Mouse (Mus musculus): Measurements from ENCODE around the gene Cept1. TPM values are rescaled to one million over a fixed set of nuclear protein-coding genes. Genes with fewer than 3 reads are reported as not detected.

The Cept1 gene
- polyA plus RNA-seq, 1 experiment = 42.2 TPM

DNA sequence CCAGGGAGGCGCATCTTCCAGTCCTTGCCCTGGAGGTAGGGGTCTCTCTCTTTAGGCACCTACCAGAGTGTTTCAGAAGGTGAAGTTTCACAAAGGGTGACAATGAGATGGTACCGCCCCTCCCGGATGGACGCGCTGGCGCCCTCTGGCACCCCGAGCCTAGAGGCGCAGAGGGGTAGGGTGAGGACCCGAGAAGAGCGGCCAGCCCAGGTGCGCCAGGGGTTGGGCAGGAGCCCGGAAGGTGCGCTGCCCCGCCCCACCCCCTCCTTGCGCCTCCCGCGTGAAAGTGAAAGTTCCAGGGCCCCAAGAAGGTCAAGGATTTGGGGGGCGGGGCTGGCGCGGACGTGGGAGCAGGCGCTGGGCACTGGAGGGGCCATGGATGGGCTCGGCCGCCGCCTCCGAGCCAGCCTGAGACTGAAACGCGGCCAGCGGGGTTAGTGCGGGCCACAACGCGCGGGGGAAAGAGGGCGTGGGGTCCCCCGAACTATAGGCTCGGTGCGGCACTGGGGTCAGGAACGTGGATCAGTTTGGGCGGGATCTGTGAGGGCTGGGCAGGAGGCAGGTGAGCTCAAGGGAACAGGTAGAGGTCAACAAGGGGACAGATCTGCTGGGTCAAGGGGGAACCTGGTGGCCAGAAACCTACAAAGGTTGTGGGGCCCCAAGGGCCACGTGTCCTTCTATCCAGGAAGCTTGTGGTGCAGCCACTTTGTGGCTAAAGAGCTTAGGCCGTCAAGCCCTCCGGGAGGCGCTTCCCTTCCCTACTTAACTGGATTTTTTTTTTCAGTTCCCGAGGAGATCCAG lies 65.1 kb downstream of the Cept1 start, which contains the start of gene Dennd2d:
Dennd2d (plus strand) TSS at position 125 of the 801 bp plus-strand sequence.
- no peak for DNase-seq
- no peak for TF ChIP-seq CTCF (IDR thresholded peaks at IDR 0.05; ENCODE audit: borderline replicate concordance, insufficient read depth, low read depth, low read length)
- no peak for TF ChIP-seq POLR2A (IDR thresholded peaks at IDR 0.05; ENCODE audit: borderline replicate concordance, insufficient read depth, low read length)
- Histone ChIP-seq H3K27me3 (ENCODE audit: control insufficient read depth, insufficient read depth, low read length) (no peaks in the 10 kb centered on the region), H3K4me1 (ENCODE audit: control insufficient read depth, insufficient read depth, low read length) (no peaks in the 10 kb centered on the region), H3K4me3 (replicated peaks; ENCODE audit: insufficient read depth, low read depth, low read length) (peak within 1 kb of the TSS; percentile 48), H3K27ac (ENCODE audit: insufficient read depth, low read length) (no peak within 1 kb of the TSS)
- 2% methylated on average over 44 of the region's 44 CpGs for WGBS

DNA sequence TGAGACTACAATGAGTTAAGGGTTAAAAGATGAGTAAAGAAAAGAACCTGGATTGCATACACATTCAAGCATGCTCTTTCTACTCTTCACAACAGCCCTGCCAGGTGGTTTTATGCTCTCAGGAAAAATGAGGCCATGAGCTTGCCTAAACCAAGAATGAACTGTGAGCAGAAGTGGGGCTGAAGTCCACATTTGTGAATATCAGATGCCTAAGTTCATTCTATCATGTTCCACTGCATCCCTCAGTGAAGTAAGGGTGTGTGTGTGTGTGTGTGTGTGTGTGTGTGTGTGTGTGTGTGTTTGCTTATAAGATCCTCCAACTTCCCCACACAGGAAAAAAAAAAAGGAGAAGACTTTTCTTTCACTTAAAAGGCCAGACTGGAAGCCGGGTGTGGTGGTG lies 70.7 kb downstream of the Cept1 start:
- WGBS = 73% methylated on average over 1 of the region's 1 CpGs
- Histone ChIP-seq H3K27me3 (ENCODE audit: control insufficient read depth, insufficient read depth, low read length) (no peaks in the 10 kb centered on the region), H3K27ac (ENCODE audit: insufficient read depth, low read length) (no peak overlapping the region), H3K4me1 (ENCODE audit: control insufficient read depth, insufficient read depth, low read length) (no peaks in the 10 kb centered on the region), H3K4me3 (replicated peaks; ENCODE audit: insufficient read depth, low read depth, low read length) (no peak overlapping the region)
- no peak for TF ChIP-seq POLR2A (IDR thresholded peaks at IDR 0.05; ENCODE audit: borderline replicate concordance, insufficient read depth, low read length)
- no peak for TF ChIP-seq CTCF (IDR thresholded peaks at IDR 0.05; ENCODE audit: borderline replicate concordance, insufficient read depth, low read depth, low read length)
- no peak for DNase-seq

DNA sequence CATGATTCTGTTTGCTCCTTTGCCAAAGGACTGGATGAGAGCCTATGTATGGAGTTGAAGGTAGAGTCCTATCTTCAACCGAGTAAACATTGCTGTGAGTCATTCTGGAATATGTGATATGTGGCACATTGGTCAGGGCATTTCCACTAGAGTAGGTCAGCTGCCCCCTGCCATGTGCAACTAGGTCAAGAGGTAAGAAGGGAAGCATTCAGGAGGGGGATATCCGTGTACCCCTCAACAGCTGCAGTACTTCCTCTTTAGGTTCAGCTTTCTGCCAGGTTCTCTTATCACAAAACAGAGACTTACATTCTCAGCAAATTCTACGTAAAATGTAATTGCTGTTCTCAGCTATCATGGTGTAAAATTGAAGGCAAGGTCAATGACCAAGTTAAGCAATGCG lies 73.4 kb downstream of the Cept1 start:
- WGBS = 84% methylated on average over 4 of the region's 4 CpGs
- no peak for DNase-seq
- no peaks in the 10 kb centered on the region for H3K27me3 ChIP-seq (ENCODE audit: control insufficient read depth, insufficient read depth, low read length)
- H3K4me3 ChIP-seq (replicated peaks; ENCODE audit: insufficient read depth, low read depth, low read length) = no peak overlapping the region
- H3K27ac ChIP-seq (ENCODE audit: insufficient read depth, low read length) = no peak overlapping the region
- H3K4me1 ChIP-seq (ENCODE audit: control insufficient read depth, insufficient read depth, low read length) = no peaks in the 10 kb centered on the region
- TF ChIP-seq CTCF (IDR thresholded peaks at IDR 0.05; ENCODE audit: borderline replicate concordance, insufficient read depth, low read depth, low read length) (no peak), POLR2A (IDR thresholded peaks at IDR 0.05; ENCODE audit: borderline replicate concordance, insufficient read depth, low read length) (no peak)

DNA sequence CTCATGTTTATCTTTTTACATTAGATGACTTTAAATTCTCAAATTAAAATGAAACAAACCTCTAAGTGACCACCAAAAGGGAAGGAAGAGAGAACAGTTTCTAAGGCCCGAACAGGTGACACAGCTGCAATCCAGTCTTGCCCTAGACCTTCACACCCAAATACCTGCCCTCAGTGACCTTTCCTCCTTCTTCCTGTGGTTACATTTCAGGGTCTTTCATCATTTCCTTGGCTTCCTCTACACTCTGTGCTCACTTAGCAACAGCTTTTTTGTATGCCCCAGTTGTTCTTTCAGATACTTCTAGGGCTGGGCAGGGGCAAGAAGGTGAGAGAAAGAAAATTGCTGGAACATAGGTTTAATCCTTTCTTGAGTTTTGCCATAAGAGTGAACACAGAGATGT lies 82.9 kb downstream of the Cept1 start:
- no peak overlapping the region for H3K27ac ChIP-seq (ENCODE audit: insufficient read depth, low read length)
- TF ChIP-seq POLR2A (IDR thresholded peaks at IDR 0.05; ENCODE audit: borderline replicate concordance, insufficient read depth, low read length) (no peak), CTCF (IDR thresholded peaks at IDR 0.05; ENCODE audit: borderline replicate concordance, insufficient read depth, low read depth, low read length) (no peak)
- H3K4me1 ChIP-seq (ENCODE audit: control insufficient read depth, insufficient read depth, low read length) = no peaks in the 10 kb centered on the region
- DNase-seq = no peak
- H3K4me3 ChIP-seq (replicated peaks; ENCODE audit: insufficient read depth, low read depth, low read length) = no peak overlapping the region
- H3K27me3 ChIP-seq (ENCODE audit: control insufficient read depth, insufficient read depth, low read length) = no peaks in the 10 kb centered on the region
- 86% methylated on average over 1 of the region's 1 CpGs for WGBS

DNA sequence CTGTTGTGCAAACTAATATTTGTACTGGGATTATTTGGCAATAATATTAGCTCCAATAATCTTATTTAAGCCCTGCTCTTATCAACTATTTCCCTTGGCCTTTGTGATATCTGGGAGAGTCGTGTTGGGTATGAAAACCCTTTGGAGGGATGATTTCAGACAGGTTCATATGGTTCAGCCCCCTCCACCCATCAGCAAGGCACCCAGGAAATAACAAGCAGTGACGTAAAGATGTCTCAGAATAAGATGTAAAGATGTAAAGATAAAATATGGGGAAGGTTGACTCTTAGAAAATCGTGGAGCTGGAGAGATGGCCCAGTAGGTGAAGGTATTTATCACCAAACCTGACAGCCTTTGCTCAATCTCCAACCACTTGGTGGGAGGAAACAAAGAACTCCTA lies 85.1 kb downstream of the Cept1 start:
- no peak overlapping the region for H3K27ac ChIP-seq (ENCODE audit: insufficient read depth, low read length)
- no peak for DNase-seq
- no peak overlapping the region for H3K4me3 ChIP-seq (replicated peaks; ENCODE audit: insufficient read depth, low read depth, low read length)
- no peaks in the 10 kb centered on the region for H3K27me3 ChIP-seq (ENCODE audit: control insufficient read depth, insufficient read depth, low read length)
- H3K4me1 ChIP-seq (ENCODE audit: control insufficient read depth, insufficient read depth, low read length) = no peaks in the 10 kb centered on the region
- TF ChIP-seq POLR2A (IDR thresholded peaks at IDR 0.05; ENCODE audit: borderline replicate concordance, insufficient read depth, low read length) (no peak), CTCF (IDR thresholded peaks at IDR 0.05; ENCODE audit: borderline replicate concordance, insufficient read depth, low read depth, low read length) (no peak)
- 68% methylated on average over 3 of the region's 3 CpGs for WGBS

DNA sequence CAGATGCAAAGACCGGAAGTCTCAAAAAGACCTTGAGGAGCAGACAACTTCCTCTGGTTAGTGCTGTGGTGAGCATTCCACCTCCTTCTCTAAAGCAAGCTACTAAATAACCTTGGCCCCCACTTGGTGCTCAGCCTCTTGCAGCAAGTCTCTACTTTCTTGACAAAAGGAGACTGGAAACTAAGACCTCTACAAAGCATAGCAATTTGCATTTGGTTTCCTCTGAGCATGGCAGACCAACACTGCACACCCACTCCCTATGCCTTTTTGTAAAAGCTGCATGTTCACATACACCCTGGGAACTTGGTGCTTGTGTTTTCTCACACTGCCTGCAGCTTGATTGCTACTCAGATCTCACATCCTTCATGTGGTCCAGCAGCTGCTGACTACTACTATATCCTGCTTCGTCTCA lies 85.5 kb downstream of the Cept1 start:
- Histone ChIP-seq H3K4me3 (replicated peaks; ENCODE audit: insufficient read depth, low read depth, low read length) (no peak overlapping the region), H3K27ac (ENCODE audit: insufficient read depth, low read length) (no peak overlapping the region), H3K27me3 (ENCODE audit: control insufficient read depth, insufficient read depth, low read length) (no peaks in the 10 kb centered on the region), H3K4me1 (ENCODE audit: control insufficient read depth, insufficient read depth, low read length) (no peaks in the 10 kb centered on the region)
- no peak for DNase-seq
- 96% methylated on average over 2 of the region's 2 CpGs for WGBS
- no peak for TF ChIP-seq POLR2A (IDR thresholded peaks at IDR 0.05; ENCODE audit: borderline replicate concordance, insufficient read depth, low read length)

DNA sequence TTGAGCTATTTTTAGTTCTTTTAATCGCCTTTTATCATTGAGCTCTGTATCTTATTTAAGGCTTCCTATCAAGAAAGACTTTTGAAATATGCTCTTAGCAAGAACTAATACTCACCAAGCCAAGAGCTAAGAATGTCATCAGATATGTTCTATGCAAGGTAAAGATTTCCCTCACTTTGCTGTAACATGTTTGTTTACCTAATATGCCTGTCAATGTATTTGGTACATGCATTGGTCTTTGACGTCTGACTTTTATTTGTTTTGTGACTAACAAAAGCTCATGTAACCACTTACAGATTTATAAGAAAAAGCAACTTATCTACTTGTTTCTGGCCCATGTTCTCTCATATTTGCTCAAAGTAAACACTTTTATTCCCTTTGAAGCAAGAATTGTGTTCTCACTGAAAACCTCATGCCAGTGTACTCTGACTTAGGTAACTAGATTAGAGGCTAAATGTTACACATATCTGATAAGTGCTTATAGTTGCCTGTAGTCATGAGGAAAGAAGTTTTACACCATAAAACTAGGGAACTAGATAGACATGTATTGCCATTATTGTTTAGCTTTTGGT lies 90.2 kb downstream of the Cept1 start:
- no peak for TF ChIP-seq CTCF (IDR thresholded peaks at IDR 0.05; ENCODE audit: borderline replicate concordance, insufficient read depth, low read depth, low read length)
- TF ChIP-seq POLR2A (IDR thresholded peaks at IDR 0.05; ENCODE audit: borderline replicate concordance, insufficient read depth, low read length) = no peak
- H3K4me1 ChIP-seq (ENCODE audit: control insufficient read depth, insufficient read depth, low read length) = no peaks in the 10 kb centered on the region
- no peak overlapping the region for H3K27ac ChIP-seq (ENCODE audit: insufficient read depth, low read length)
- H3K4me3 ChIP-seq (replicated peaks; ENCODE audit: insufficient read depth, low read depth, low read length) = no peak overlapping the region
- DNase-seq = no peak
- 81% methylated on average over 2 of the region's 2 CpGs for WGBS
- no peaks in the 10 kb centered on the region for H3K27me3 ChIP-seq (ENCODE audit: control insufficient read depth, insufficient read depth, low read length)

DNA sequence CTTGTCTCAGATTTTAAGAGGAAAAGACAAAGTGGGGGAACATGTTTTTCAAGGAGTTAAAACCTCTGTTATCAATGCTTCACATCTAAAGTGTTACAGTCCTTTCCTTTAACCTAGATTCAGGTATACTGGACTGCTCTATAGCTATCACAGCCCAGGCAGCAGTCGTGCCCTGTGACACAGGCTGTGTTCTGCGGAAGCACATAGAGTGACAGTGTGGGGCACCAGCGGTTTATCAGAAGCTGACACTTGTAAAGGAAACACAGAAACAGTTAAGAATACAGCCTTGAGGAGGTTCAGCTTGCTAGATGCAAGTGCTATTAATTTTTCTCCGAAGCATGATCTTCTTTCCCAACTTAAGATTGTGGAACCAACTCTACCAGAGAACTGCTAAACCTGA lies 95.0 kb downstream of the Cept1 start:
- WGBS = 73% methylated on average over 4 of the region's 4 CpGs
- TF ChIP-seq CTCF (IDR thresholded peaks at IDR 0.05; ENCODE audit: borderline replicate concordance, insufficient read depth, low read depth, low read length) (no peak), POLR2A (IDR thresholded peaks at IDR 0.05; ENCODE audit: borderline replicate concordance, insufficient read depth, low read length) (no peak)

More for the DNA sequence above, 95.0 kb downstream of the Cept1 start:
- Histone ChIP-seq H3K27ac (ENCODE audit: insufficient read depth, low read length) (no peak overlapping the region), H3K27me3 (ENCODE audit: control insufficient read depth, insufficient read depth, low read length) (no peaks in the 10 kb centered on the region), H3K4me1 (ENCODE audit: control insufficient read depth, insufficient read depth, low read length) (no peaks in the 10 kb centered on the region), H3K4me3 (replicated peaks; ENCODE audit: insufficient read depth, low read depth, low read length) (no peak overlapping the region)
- DNase-seq = no peak

Other genes starting within 250 kb of the Cept1 start
- gene Chil6, start 141.6 kb downstream of the Cept1 start, polyA plus RNA-seq (2012; rRNA removed) = 0.06 TPM in 1 of 2 replicates, not detected in the other
- 0.77 and 0.79 TPM in 2 replicates for gene Dennd2d, start 65.4 kb downstream of the Cept1 start, polyA plus RNA-seq (2012; rRNA removed)
- gene Dram2, start within 50 bp of the Cept1 start, polyA plus RNA-seq (2012; rRNA removed) = 47.0 and 49.3 TPM in 2 replicates
- 12.9 and 14.0 TPM in 2 replicates for gene Lrif1, start 137.2 kb upstream of the Cept1 start, polyA plus RNA-seq (2012; rRNA removed)
- gene Cd53, start 242.3 kb upstream of the Cept1 start, polyA plus RNA-seq (2012; rRNA removed) = 3.1 and 3.3 TPM in 2 replicates